Mouse (Mus musculus) spleen, adult 2 months (tissue): ENCODE data around the gene Bcar3.
A peak's percentile ranks its signal among the peaks of the same experiment; 100 is the strongest.

Experiments used
- CTCF ChIP-seq: fragments of 200-500 bp; IDR thresholded peaks from 2 replicates; pipeline ENCODE4 v1.5.1; 2011; ENCODE audit warnings: mild to moderate bottlenecking, inconsistent platforms; ENCODE audit not compliant: insufficient read depth, insufficient read length, insufficient replicate concordance; ENCODE audit errors: extremely low read depth
- POLR2A ChIP-seq: fragments of 200-500 bp; IDR thresholded peaks from 2 replicates; pipeline ENCODE4 v1.6.1; 2011; ENCODE audit warnings: low read depth, low read length, inconsistent platforms

GRCm38 (mm10) chr3:122466100-122466730 lies 172.3 kb downstream of the Bcar3 start:
- peak; percentile 29; the same call in 1 of the 2 replicates for TF ChIP-seq CTCF
- TF ChIP-seq POLR2A: no peak
